Mouse (Mus musculus) cortical plate, adult 2 months (tissue): ENCODE results near the gene Stk39. TPM values are rescaled to one million over a fixed set of nuclear protein-coding genes. Genes with fewer than 3 reads are reported as not detected.

Experiments used
- H3K27ac ChIP-seq: fragments of 200-500 bp; 2 replicates; pipeline ENCODE4 v1.5.1; 2012; ENCODE audit warnings: low read length, control low read depth, inconsistent platforms; ENCODE audit not compliant: insufficient read depth
- H3K4me1 ChIP-seq: fragments of 200-500 bp; 2 replicates; pipeline ENCODE4 v1.6.1; 2011; ENCODE audit warnings: low read length; ENCODE audit not compliant: control insufficient read depth, insufficient read depth
- H3K4me3 ChIP-seq: fragments of 200-500 bp; 2 replicates; pipeline ENCODE4 v1.5.1; 2011; ENCODE audit warnings: mild to moderate bottlenecking, low read length, control low read depth; ENCODE audit not compliant: insufficient read depth
- CTCF ChIP-seq: fragments of 200-500 bp; IDR thresholded peaks from 2 replicates; pipeline ENCODE4 v1.5.1; 2011; ENCODE audit warnings: mild to moderate bottlenecking, control low read depth, low read length; ENCODE audit not compliant: insufficient read depth; ENCODE audit errors: extremely low read depth
- POLR2A ChIP-seq: fragments of 200-500 bp; IDR thresholded peaks from 2 replicates; pipeline ENCODE4 v1.6.1; 2011; ENCODE audit warnings: mild to moderate bottlenecking, low read length, control low read depth; ENCODE audit not compliant: insufficient read depth; ENCODE audit errors: extremely low read depth
- polyA plus RNA-seq: library from polyadenylated mRNA; depleted of rRNA; stranded (reverse); fragments of >200 nt; gene quantifications from 2 replicates; pipeline ENCODE4 v1.2.3, GENCODE M21; 2012

Stk39 gene
- polyA plus RNA-seq, 1 experiment = 32.7 TPM

DNA sequence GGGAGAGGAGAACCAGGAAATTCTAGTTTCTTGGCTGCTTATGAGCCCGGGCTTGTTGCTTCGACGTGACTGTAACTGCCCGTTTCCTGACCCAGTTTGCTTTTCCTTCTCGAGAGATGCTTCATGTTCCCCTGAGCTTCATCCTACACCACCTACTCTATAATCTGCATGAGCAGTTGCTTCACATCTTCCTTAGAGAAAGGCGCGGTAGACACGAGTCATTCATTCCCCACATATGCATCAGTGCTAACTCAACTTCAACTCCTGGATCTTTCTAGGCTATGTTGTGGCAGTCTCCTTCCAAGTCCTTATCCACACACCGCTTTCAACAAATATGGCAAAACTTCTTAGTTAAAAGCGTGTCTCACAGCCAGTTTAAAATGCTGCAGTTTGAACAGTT lies 184.0 kb downstream of the Stk39 start:
- TF ChIP-seq POLR2A (no peak), CTCF (no peak)
- Histone ChIP-seq H3K27ac (no peak overlapping the region), H3K4me1 (no peaks in the 10 kb centered on the region; the same call in 1 of the 2 replicates), H3K4me3 (no peak overlapping the region)

DNA sequence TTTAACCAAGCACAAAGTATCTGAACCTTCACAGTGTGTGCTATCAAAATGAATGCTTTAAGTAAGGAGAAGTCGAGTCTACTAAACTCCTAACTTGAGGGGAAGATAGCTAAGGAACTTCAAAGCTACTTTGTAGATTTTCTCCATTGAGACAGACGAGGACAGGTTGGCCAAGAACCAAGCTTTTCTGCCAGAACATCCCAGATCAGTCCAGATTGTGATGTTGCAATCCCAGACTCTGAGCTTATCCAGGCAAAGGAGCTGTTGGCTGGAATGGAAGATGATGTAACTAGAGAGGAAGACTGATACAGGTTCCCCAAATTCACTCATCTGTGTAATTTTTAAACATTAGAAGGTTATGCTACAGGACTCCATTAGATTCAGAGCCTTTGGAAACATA lies 187.7 kb downstream of the Stk39 start:
- Histone ChIP-seq H3K4me1 (no peaks in the 10 kb centered on the region; the same call in 1 of the 2 replicates), H3K27ac (no peak overlapping the region), H3K4me3 (no peak overlapping the region)
- TF ChIP-seq POLR2A = no peak
- no peak for TF ChIP-seq CTCF

DNA sequence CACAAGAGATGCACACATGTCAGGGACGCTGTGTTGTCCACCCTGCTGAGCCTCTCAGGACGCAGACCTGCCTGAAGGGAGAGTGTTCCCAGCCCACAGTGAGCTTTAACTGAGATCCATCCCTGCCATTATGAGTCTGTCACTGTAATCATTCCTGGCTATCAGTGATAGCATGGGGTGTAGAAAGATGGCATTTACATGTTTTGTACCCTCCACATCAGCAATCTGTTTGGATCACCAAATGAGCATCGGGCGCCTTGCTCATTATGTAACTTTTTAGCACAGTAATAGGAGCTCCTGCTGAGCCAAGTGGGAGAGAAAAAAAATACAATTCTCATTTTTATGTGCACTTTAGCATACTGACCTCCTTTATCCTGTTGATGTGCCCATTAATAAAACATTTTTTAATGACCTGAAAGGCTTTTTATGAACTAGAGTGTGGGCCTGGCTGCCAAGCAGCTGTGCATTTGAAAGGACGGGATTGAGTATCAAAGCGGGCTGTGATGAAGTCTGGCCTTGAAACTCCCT lies 189.0 kb downstream of the Stk39 start:
- no peaks in the 10 kb centered on the region; the same call in 1 of the 2 replicates for H3K4me1 ChIP-seq
- TF ChIP-seq CTCF (no peak), POLR2A (no peak)
- no peak overlapping the region for H3K4me3 ChIP-seq
- H3K27ac ChIP-seq = no peak overlapping the region

DNA sequence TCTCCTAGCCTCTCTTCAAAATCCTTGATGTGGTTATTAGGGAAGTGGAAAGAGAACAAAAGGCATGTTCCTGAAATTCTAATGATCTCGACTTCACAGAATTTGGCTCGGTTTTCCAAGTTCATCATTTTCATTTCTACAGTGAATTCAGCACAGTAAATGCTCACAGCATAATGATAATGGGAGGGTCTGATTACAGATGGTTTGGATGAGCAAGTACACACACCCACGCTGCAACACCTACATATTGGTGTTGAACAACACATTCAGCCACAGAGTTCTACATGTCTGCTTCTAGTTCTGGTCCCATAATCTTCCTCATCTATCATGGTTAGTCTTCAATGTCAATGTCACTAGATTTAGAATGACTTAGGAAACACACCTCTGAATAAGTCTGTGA lies 190.5 kb downstream of the Stk39 start:
- no peak overlapping the region for H3K27ac ChIP-seq
- TF ChIP-seq POLR2A (no peak), CTCF (no peak)
- H3K4me3 ChIP-seq = no peak overlapping the region
- no peaks in the 10 kb centered on the region for H3K4me1 ChIP-seq

DNA sequence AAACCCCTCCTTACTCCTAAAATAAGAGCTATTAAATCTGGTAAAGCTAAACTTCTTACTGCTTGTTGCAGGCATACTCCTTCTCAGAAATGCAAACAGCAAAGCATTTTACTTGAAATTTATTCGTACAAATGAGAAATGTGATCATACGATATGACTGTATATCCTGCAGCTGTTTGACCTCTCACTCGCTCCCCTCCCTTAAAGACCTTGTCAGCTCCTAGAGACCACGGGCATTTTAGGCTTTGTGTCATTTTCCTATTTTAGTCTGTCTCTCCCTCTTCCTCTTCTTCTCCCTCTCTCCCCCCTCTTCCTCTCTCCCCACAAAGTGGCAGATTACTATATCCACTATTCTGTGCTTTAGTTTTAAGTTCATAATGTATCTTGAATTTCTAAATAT lies 200.8 kb downstream of the Stk39 start:
- TF ChIP-seq CTCF (no peak), POLR2A (no peak)
- H3K4me1 ChIP-seq = no peaks in the 10 kb centered on the region
- no peak overlapping the region for H3K4me3 ChIP-seq
- H3K27ac ChIP-seq = no peak overlapping the region

DNA sequence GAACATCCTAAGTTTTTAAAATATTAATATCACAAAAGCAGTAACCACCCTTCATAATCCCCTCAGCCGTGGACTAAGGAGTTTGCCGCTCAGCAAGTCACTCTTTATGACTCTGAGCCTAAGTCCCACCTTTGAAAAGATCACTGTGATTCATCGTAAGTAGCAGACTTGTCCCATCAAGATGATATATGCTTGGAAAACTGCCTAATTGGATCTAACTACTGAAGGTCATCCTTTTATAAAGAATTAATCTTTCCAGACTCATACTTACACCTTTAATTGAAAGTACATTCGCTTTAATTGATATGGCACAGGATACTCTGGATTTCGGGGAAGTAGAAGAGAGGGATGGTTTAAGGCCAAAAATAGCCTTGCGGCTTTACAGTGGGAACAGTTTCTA lies 201.2 kb downstream of the Stk39 start:
- Histone ChIP-seq H3K4me1 (no peaks in the 10 kb centered on the region), H3K4me3 (no peak overlapping the region), H3K27ac (no peak overlapping the region)
- no peak for TF ChIP-seq POLR2A

DNA sequence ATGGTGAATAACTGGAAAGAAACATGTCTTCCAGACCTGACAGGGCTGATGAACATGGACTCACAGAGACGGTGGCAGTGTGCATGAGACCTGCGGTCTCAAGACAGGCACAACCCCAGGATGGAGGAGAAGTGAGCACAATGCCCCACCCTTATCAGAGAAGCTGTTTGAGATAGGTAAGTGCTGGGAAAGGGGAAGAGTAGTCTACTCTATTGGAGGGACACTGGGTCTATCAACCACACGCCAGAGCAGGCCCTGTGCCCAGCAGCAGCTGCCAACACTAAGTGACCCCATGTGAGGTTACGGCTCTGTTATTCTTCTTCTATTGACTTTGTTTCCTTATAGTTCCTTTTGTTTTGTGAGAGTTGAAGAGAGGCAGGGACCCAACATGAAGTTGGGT lies 202.4 kb downstream of the Stk39 start:
- TF ChIP-seq CTCF (no peak), POLR2A (no peak)
- Histone ChIP-seq H3K4me1 (no peaks in the 10 kb centered on the region), H3K4me3 (no peak overlapping the region), H3K27ac (no peak overlapping the region)

DNA sequence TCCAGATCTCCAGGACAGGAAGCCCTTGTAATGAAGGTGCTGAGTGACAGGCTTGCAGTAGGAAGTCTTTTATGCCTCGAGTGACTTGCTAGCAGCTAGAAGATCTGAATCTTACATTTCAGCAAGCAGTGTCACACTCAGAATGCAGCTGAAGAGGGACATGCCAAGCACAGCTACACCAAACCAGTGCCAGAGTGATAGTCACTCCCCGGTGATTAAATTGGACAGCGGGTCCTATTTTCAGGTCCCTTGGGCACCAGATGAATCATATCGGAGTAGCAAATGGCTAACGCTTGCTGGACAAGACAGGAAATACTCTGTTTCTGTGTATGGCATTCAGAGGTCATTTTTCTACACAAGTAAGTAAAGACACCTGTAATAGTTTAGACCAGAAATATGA lies 207.2 kb downstream of the Stk39 start:
- TF ChIP-seq CTCF (no peak), POLR2A (no peak)
- H3K27ac ChIP-seq = no peak overlapping the region
- H3K4me3 ChIP-seq = no peak overlapping the region
- no peaks in the 10 kb centered on the region for H3K4me1 ChIP-seq

DNA sequence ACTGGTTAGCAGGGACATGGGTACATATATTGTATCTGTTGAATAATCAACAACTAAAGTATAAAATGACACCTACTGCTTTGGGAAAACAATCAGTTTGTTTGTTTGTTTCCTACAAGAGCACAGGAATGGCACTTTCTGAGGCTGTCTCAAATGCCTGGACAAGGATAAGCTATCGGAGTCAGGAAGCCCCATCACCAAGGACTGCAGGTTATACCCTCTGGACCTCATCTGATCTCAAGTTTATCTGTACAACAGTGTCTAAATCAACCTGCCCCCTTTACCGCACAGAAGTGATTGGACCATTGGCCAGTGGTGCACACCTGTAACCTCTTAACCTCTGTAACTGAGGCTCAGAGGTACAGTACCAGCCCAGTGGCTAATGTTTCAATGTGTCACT lies 211.2 kb downstream of the Stk39 start:
- H3K27ac ChIP-seq = no peak overlapping the region
- TF ChIP-seq CTCF = no peak
- TF ChIP-seq POLR2A = no peak
- H3K4me3 ChIP-seq = no peak overlapping the region
- H3K4me1 ChIP-seq = no peaks in the 10 kb centered on the region

DNA sequence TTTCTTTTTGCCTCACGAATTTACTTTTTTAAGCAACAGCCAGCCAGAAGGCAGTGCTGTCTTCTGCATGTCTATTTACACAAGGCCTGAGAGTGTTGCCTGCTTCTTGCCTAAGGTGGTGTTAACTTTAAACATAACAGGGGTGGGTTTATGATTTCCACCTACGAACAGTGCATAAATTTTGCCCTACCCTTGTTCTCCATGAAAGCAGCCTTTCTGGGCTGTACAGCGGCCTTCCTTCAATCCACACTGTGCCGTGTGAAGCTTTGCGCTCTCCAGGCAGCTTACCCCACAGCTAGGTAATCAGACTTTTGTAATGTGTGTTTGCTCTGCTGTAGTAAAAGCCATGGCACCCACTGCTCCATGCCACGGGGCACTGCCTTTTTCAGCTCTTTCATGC lies 214.5 kb downstream of the Stk39 start:
- Histone ChIP-seq H3K4me3 (no peak overlapping the region), H3K4me1 (no peaks in the 10 kb centered on the region), H3K27ac (no peak overlapping the region)
- TF ChIP-seq CTCF (no peak), POLR2A (no peak)

DNA sequence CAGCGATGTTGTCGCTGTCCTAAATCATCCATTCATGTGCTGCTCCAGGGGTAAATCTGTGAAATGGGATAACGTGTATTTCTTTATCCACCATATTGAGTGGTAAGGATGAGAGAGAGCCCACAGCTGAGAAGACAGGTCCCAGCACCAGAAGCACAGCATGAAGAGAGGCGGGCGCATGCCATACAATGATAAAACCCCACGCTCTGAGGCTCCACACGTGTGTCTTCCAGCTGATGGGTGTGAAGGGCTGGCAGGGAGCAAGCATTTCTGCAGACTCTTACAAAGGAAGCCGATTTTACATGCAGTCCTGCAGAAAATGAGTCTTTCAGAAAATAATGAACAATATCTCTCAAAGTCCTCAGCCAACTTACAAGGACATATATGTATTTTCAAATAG lies 215.6 kb downstream of the Stk39 start:
- no peak for TF ChIP-seq CTCF
- no peak for TF ChIP-seq POLR2A
- no peak overlapping the region for H3K4me3 ChIP-seq
- H3K27ac ChIP-seq = no peak overlapping the region
- no peaks in the 10 kb centered on the region for H3K4me1 ChIP-seq
